ENCODE assay signal across 11 mouse cellular contexts in genomic region chr6:122765298-122765956, GRCm38 (mm10). TPM values are rescaled to one million over a fixed set of nuclear protein-coding genes. Genes with fewer than 3 reads are reported as not detected.
DNase-seq lines count a peak whose midpoint lies in the region; ATAC-seq and TF ChIP-seq lines count a peak whose summit lies in the region.
"Had no signal": no experiment of that assay in that cellular context is flagged by ENCODE, and none has a peak within 500 bp of the region (broad histone marks: within the 10 kb centered on the region; RNA-seq: fewer than 3 reads in every experiment).

No protein-coding gene starts in this region.

- 23% methylated on average over 9 of the region's 9 CpGs for WGBS in kidney, adult 2 months
- WGBS in hindbrain, embryonic 14.5 days = 4% methylated on average over 9 of the region's 9 CpGs
- 2% methylated on average over 9 of the region's 9 CpGs for WGBS in midbrain, embryonic 14.5 days

- intact Hi-C loops in left cerebral cortex, postnatal 25 days (cut with DNase I) = loop anchor here (2.0 kb wide), 1 partner anchor 61 kb away; no protein-coding TSS in a partner anchor

- H3K36me3 ChIP-seq in kidney, adult 2 months (ENCODE audit: control insufficient read depth, insufficient read depth, low read length) = no peaks in the 10 kb centered on the region
- no peaks in the 10 kb centered on the region for H3K36me3 ChIP-seq in hindbrain, embryonic 14.5 days (replicated peaks; ENCODE audit: control insufficient read depth, insufficient read depth)
- no peaks in the 10 kb centered on the region for H3K36me3 ChIP-seq in midbrain, embryonic 14.5 days (ENCODE audit: control insufficient read depth, insufficient read depth, low read length)

- ATAC-seq in hindbrain, embryonic 14.5 days (ENCODE audit: low FRiP score) = no peak
- no peak for ATAC-seq in midbrain, embryonic 14.5 days (ENCODE audit: low FRiP score, low TSS enrichment)

- peak overlapping the region; percentile 86 for H3K9ac ChIP-seq in hindbrain, embryonic 14.5 days
- H3K9ac ChIP-seq in midbrain, embryonic 14.5 days (replicated peaks; ENCODE audit: low read length) = peak overlapping the region; percentile 82

- TF ChIP-seq POLR2A in kidney, adult 2 months (IDR thresholded peaks at IDR 0.05; ENCODE audit: low read depth, low read length) = no peak

- H3K4me2 ChIP-seq in hindbrain, embryonic 14.5 days (replicated peaks) = peak overlapping the region; percentile 82
- H3K4me2 ChIP-seq in midbrain, embryonic 14.5 days (ENCODE audit: low read length) = peak overlapping the region; percentile 78

- TF ChIP-seq CTCF in kidney, adult 2 months (conservative IDR thresholded peaks at IDR 0.05; ENCODE audit: insufficient read depth, insufficient read length, low read depth, low read length) = no peak

- H3K4me1 ChIP-seq in kidney, adult 2 months (ENCODE audit: control insufficient read depth, insufficient read depth, low read length) = no peaks in the 10 kb centered on the region
- H3K4me1 ChIP-seq in brown adipose tissue, adult 24 weeks (ENCODE audit: control insufficient read depth, insufficient read depth, insufficient read length, low read length) = peaks cover 8% of the 10 kb centered on the region; the same call in 1 of the 2 replicates
- peaks cover 28% of the 10 kb centered on the region for H3K4me1 ChIP-seq in hindbrain, embryonic 14.5 days (replicated peaks; ENCODE audit: control insufficient read depth, insufficient read depth, low read length)
- H3K4me1 ChIP-seq in midbrain, embryonic 14.5 days (ENCODE audit: control insufficient read depth, insufficient read depth, low read length) = peaks cover 34% of the 10 kb centered on the region

- H3K4me3 ChIP-seq in kidney, adult 2 months (ENCODE audit: insufficient read depth, low read depth, low read length) = 0 out of 2 replicates have a peak overlapping the region, but pooled peaks have one; percentile 38
- H3K4me3 ChIP-seq in brown adipose tissue, adult 24 weeks (ENCODE audit: insufficient read depth, low read depth, low read length) = peak overlapping the region; percentile 62
- peak overlapping the region; percentile 54 for H3K4me3 ChIP-seq in hindbrain, embryonic 14.5 days (replicated peaks; ENCODE audit: low read length)
- peak overlapping the region; percentile 53 for H3K4me3 ChIP-seq in midbrain, embryonic 14.5 days (replicated peaks; ENCODE audit: low read depth, low read length)

- DNase-seq in kidney, adult 2 months = no peak
- DNase-seq in kidney, adult 18-20 months = no peak
- no peak for DNase-seq in hindbrain, embryonic 14.5 days (ENCODE audit: low spot score)
- peak; percentile 35 for DNase-seq in midbrain, embryonic 14.5 days
- no peak for DNase-seq in right cerebral cortex, postnatal 36 days (ENCODE audit: low spot score in 2 of 2)
- no peak for DNase-seq in left cerebral cortex, postnatal 25 days (ENCODE audit: low spot score in 2 of 2)
- no peak for DNase-seq in yolk sac, embryonic 10.5 days (ENCODE audit: low spot score)

- no peaks in the 10 kb centered on the region for H3K9me3 ChIP-seq in hindbrain, embryonic 14.5 days (ENCODE audit: control insufficient read depth, low read length)
- H3K9me3 ChIP-seq in midbrain, embryonic 14.5 days (ENCODE audit: control insufficient read depth, low read length) = no peaks in the 10 kb centered on the region

- H3K27me3 ChIP-seq in kidney, adult 2 months (replicated peaks; ENCODE audit: control insufficient read depth, insufficient read depth, low read length) = no peaks in the 10 kb centered on the region
- no peaks in the 10 kb centered on the region for H3K27me3 ChIP-seq in hindbrain, embryonic 14.5 days (ENCODE audit: control insufficient read depth, insufficient read depth, low read length)
- H3K27me3 ChIP-seq in midbrain, embryonic 14.5 days (ENCODE audit: control insufficient read depth, insufficient read depth, low read length) = peaks cover 3% of the 10 kb centered on the region; the same call in 1 of the 2 replicates
- H3K27me3 ChIP-seq: Patski had no signal

- H3K27ac ChIP-seq in kidney, adult 2 months (ENCODE audit: insufficient read depth, low read depth, low read length) = no peak overlapping the region
- no peak overlapping the region for H3K27ac ChIP-seq in brown adipose tissue, adult 24 weeks (replicated peaks; ENCODE audit: low read depth, low read length)
- peak overlapping the region; percentile 98 for H3K27ac ChIP-seq in hindbrain, embryonic 14.5 days
- H3K27ac ChIP-seq in midbrain, embryonic 14.5 days (replicated peaks; ENCODE audit: low read depth, low read length) = peak overlapping the region; percentile 96

RNA-seq across cellular contexts. Expression of gene Slc2a3, which starts 36.0 kb away (rescaled TPM):
- polyA plus RNA-seq in kidney, adult 2 months (2012; rRNA removed) = 1.3 and 2.7 TPM in 2 replicates
- 0.83 and 2.9 TPM in 2 replicates for polyA plus RNA-seq in brown adipose tissue, adult 24 weeks (2012; ENCODE audit: insufficient read depth, insufficient read length, missing spikeins)
- 40.1 and 51.6 TPM in 2 replicates for polyA plus RNA-seq in hindbrain, embryonic 14.5 days (2014; fragmentation: Nextera tagmentation; extraction: Ambion mirVana)
- polyA plus RNA-seq in midbrain, embryonic 14.5 days (2014; fragmentation: Nextera tagmentation; extraction: Ambion mirVana) = 21.7 and 28.4 TPM in 2 replicates
- total RNA-seq in left cerebral cortex, postnatal 25 days (2021) = 100 to 1,000 TPM; 142 to 156 TPM

RNA-seq across cellular contexts. Expression of gene Foxj2, which starts 54.3 kb away (rescaled TPM):
- 9.7 and 12.7 TPM in 2 replicates for polyA plus RNA-seq in kidney, adult 2 months (2012; rRNA removed)
- polyA plus RNA-seq in brown adipose tissue, adult 24 weeks (2012; ENCODE audit: insufficient read depth, insufficient read length, missing spikeins) = 7.6 and 10.5 TPM in 2 replicates
- polyA plus RNA-seq in hindbrain, embryonic 14.5 days (2014; fragmentation: Nextera tagmentation; extraction: Ambion mirVana) = 9.5 and 11.0 TPM in 2 replicates
- 9.0 and 10.1 TPM in 2 replicates for polyA plus RNA-seq in midbrain, embryonic 14.5 days (2014; fragmentation: Nextera tagmentation; extraction: Ambion mirVana)
- 10 to 100 TPM; 27.1 to 28.6 TPM for total RNA-seq in left cerebral cortex, postnatal 25 days (2021)

RNA-seq across cellular contexts. Expression of gene Nanog, which starts 58.1 kb away (rescaled TPM):
- polyA plus RNA-seq in kidney, adult 2 months (2012; rRNA removed) = 0.06 TPM in 1 of 2 replicates, not detected in the other
- not detected in 2 replicates for polyA plus RNA-seq in brown adipose tissue, adult 24 weeks (2012; ENCODE audit: insufficient read depth, insufficient read length, missing spikeins)
- polyA plus RNA-seq in hindbrain, embryonic 14.5 days (2014; fragmentation: Nextera tagmentation; extraction: Ambion mirVana) = 0.09 TPM in 1 of 2 replicates, not detected in the other
- polyA plus RNA-seq in midbrain, embryonic 14.5 days (2014; fragmentation: Nextera tagmentation; extraction: Ambion mirVana) = 0.11 TPM in 1 of 2 replicates, not detected in the other
- total RNA-seq in left cerebral cortex, postnatal 25 days (2021) = under 1 TPM in 1 of 2 experiments, not detected in 1; 0.16 TPM
- total RNA-seq: left cerebral cortex, postnatal 14 days had no signal
- polyA plus RNA-seq: spleen, adult 2 months had no signal

Comparison
In these comparisons a context has a peak if more than half of its experiments do, and no peak if none do; other contexts are left out.
1. H3K27ac ChIP-seq: peak in hindbrain, embryonic 14.5 days (single experiment) and midbrain, embryonic 14.5 days (single experiment); none in kidney, adult 2 months (single experiment) and brown adipose tissue, adult 24 weeks (single experiment).
2. Peak in every context shown above with its lines, with median percentiles within 50 percentile points of each other: H3K4me3 ChIP-seq.